Mouse (Mus musculus): Measurements from ENCODE around the gene Myom3. TPM values are rescaled to one million over a fixed set of nuclear protein-coding genes. Genes with fewer than 3 reads are reported as not detected.

Myom3 gene
- total and polyA plus RNA-seq, 3 experiments: not detected

DNA sequence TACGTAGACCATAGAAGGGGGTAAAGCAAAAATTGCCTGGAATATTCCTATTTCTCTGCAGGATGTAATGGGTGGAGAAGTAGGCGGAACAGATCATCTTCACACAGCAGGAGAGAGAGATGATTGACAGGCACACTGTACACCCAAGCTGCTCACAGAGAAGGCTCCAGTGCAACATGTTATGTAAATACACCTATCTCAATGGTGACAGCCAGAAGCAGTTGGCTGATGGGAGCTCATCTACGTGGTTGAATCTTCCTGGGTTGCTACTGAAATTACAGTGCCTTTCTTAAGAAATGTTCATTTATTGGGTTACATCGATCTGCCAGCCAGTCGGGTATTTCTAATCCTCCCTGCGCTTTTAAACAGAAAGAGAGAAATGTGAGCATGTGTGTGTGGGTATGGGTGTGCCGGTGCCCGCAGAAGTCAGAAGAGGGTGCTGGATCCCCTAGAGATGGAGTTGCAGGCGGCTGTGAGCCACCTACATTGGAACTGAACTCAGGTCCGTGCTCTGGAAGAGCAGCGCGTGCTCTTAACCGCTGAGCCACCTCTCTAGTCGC is 94.6 kb downstream of the Myom3 start (continued):
- no peak for TF ChIP-seq TAL1 (IDR thresholded peaks at IDR 0.05; ENCODE audit: low read length)

DNA sequence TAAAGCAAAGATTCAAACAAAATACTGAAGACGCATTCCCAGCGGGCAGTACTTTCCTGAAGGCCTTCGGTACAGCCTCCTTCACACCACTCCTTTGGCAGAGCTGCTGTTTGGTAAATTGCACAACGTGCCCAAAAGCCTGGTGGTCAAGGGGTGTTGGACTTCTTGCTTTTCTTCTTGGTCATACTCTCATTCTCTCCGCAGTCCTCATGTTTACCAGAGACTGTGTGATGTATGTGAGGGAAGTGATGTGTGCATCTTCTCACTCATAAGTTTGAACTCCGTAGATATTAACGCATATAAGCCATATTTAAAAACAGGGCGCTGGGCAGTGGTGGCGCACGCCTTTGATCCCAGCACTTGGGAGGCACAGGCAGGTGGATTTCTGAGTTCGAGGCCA is 95.1 kb downstream of the Myom3 start:
- H3K27ac ChIP-seq (ENCODE audit: control insufficient read depth, low read depth, low read length): no peak overlapping the region
- H3K9ac ChIP-seq (ENCODE audit: control insufficient read depth, low read depth, low read length, poor library complexity, severe bottlenecking): peak overlapping the region; percentile 83
- H3K36me3 ChIP-seq (ENCODE audit: control insufficient read depth in 1 of 2, insufficient read depth in 2 of 2, low read length in 2 of 2): peaks cover 11 to 44% of the 10 kb centered on the region in 2 experiments
- H3K9me3 ChIP-seq (replicated peaks; ENCODE audit: insufficient read depth, low read length): no peaks in the 10 kb centered on the region
- no peaks in the 10 kb centered on the region for H3K27me3 ChIP-seq (ENCODE audit: control insufficient read depth in 1 of 2, insufficient read depth in 2 of 2, low read length in 2 of 2)
- no peak for DNase-seq (ENCODE audit: low read depth, low spot score)
- peaks cover 12 to 44% of the 10 kb centered on the region in 2 experiments for H3K4me1 ChIP-seq (ENCODE audit: control insufficient read depth in 1 of 2, insufficient read depth in 2 of 2, low read length in 2 of 2)
- TF ChIP-seq GABPA (IDR thresholded peaks at IDR 0.05; ENCODE audit: low read depth, low read length) (no peak), RAD21 (IDR thresholded peaks at IDR 0.05; ENCODE audit: low read depth, low read length) (no peak), ZC3H11A (IDR thresholded peaks at IDR 0.05; ENCODE audit: low read depth, low read length) (no peak), UBTF (IDR thresholded peaks at IDR 0.05; ENCODE audit: borderline replicate concordance, insufficient read depth, low read depth, low read length) (no peak), POLR2A (IDR thresholded peaks at IDR 0.05; ENCODE audit: control insufficient read depth in 1 of 2, insufficient read depth in 1 of 2, low read depth in 1 of 2, low read length in 2 of 2, poor library complexity in 1 of 2) (no peak), CHD2 (IDR thresholded peaks at IDR 0.05; ENCODE audit: low read length) (no peak), MEF2A (IDR thresholded peaks at IDR 0.05; ENCODE audit: extremely low read depth, insufficient replicate concordance, low read depth, low read length, poor library complexity, severe bottlenecking) (no peak), NELFE (IDR thresholded peaks at IDR 0.05; ENCODE audit: low read depth, low read length) (no peak), TAL1 (IDR thresholded peaks at IDR 0.05; ENCODE audit: low read length) (no peak)
- no peak overlapping the region; a peak in 2 of 4 replicates for H3K4me3 ChIP-seq (ENCODE audit: control insufficient read depth in 1 of 2, insufficient read depth in 1 of 2, low read depth in 2 of 2, low read length in 2 of 2)
- H3K79me2 ChIP-seq (ENCODE audit: control insufficient read depth, insufficient read depth, low read length, poor library complexity): peaks cover 33% of the 10 kb centered on the region

DNA sequence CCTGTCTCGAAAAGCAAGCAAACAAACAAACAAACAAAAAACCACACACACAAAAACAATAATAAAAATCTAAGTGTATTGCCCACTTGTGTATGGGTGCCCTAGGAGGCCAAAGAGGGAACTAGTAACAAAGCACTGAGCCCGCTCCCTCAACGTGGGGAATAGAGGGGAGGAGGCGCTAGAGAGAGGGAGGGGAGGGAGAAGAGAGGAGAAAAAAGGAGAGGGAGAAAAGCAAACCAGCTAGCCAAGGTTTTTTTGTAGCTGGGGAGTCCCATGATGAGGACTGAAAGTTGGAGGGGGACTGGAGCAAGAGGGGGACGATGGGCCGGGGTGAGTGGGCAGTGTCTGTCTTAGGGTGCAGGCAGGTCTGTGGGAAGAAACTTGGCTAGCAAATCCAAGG is 95.6 kb downstream of the Myom3 start:
- TF ChIP-seq MEF2A (IDR thresholded peaks at IDR 0.05; ENCODE audit: extremely low read depth, insufficient replicate concordance, low read depth, low read length, poor library complexity, severe bottlenecking) (no peak), MAZ (IDR thresholded peaks at IDR 0.05; ENCODE audit: low read depth, low read length) (peak; percentile 60; the same call in 1 of the 2 replicates), TBP (IDR thresholded peaks at IDR 0.05; ENCODE audit: low read depth, low read length) (no peak), CHD2 (IDR thresholded peaks at IDR 0.05; ENCODE audit: low read length) (no peak), ZMIZ1 (IDR thresholded peaks at IDR 0.05; ENCODE audit: low read depth, low read length) (peak; percentile 31; the same call in 1 of the 2 replicates)
- no peaks in the 10 kb centered on the region for H3K9me3 ChIP-seq (replicated peaks; ENCODE audit: insufficient read depth, low read length)
- H3K36me3 ChIP-seq (ENCODE audit: control insufficient read depth in 1 of 2, insufficient read depth in 2 of 2, low read length in 2 of 2): peaks cover 11 to 46% of the 10 kb centered on the region in 2 experiments
- H3K4me1 ChIP-seq (ENCODE audit: control insufficient read depth in 1 of 2, insufficient read depth in 2 of 2, low read length in 2 of 2): peaks cover 12 to 42% of the 10 kb centered on the region in 2 experiments
- H3K27me3 ChIP-seq (ENCODE audit: control insufficient read depth in 1 of 2, insufficient read depth in 2 of 2, low read length in 2 of 2): no peaks in the 10 kb centered on the region
- DNase-seq (ENCODE audit: low read depth, low spot score): peak; percentile 79
- peak overlapping the region; percentile 86 for H3K27ac ChIP-seq (ENCODE audit: control insufficient read depth, low read depth, low read length)
- H3K79me2 ChIP-seq (ENCODE audit: control insufficient read depth, insufficient read depth, low read length, poor library complexity): peaks cover 37% of the 10 kb centered on the region
- H3K4me3 ChIP-seq (ENCODE audit: control insufficient read depth in 1 of 2, insufficient read depth in 1 of 2, low read depth in 2 of 2, low read length in 2 of 2): peak overlapping the region; percentile 40 to 68
- H3K9ac ChIP-seq (ENCODE audit: control insufficient read depth, low read depth, low read length, poor library complexity, severe bottlenecking): peak overlapping the region; percentile 83
